Mouse (Mus musculus): ENCODE data around the gene Syngap1. TPM values are rescaled to one million over a fixed set of nuclear protein-coding genes. Genes with fewer than 3 reads are reported as not detected.

The Syngap1 gene
- polyA plus RNA-seq, 1 experiment: 7.3 TPM

DNA sequence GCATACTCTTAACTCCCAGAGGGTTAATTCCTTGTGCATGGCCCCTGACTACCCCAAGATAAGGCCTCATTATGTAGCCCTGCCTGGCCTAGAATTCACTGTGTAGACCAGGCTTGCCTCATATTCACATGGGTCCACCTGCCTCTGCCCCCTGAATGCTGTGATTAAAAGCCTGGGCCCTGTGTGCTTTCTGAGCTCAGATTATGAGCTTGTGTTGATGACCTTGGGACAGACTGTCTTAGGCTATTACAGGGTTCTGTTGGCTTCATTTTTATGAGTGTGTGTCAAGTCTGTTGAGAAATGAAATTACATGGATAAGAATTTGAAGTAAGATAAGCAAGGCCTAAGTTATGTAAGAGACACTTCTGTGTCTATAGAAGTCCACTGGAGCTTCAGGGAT is 49.5 kb downstream of the Syngap1 start:
- no peak for DNase-seq (ENCODE audit: low read depth in 1 of 2, low spot score in 2 of 2)
- TF ChIP-seq POLR2A (IDR thresholded peaks at IDR 0.05; ENCODE audit: low read depth, low read length) (no peak), CTCF (IDR thresholded peaks at IDR 0.05; ENCODE audit: extremely low read depth, insufficient read depth, insufficient read length, insufficient replicate concordance) (no peak)
- no peaks in the 10 kb centered on the region for H3K27me3 ChIP-seq (ENCODE audit: control insufficient read depth, insufficient read depth, low read length)
- H3K36me3 ChIP-seq (ENCODE audit: control insufficient read depth, insufficient read depth, low read length): no peaks in the 10 kb centered on the region
- H3K27ac ChIP-seq (ENCODE audit: insufficient read depth, low read length): no peak overlapping the region
- H3K4me1 ChIP-seq (ENCODE audit: control insufficient read depth, insufficient read depth, insufficient read length): no peaks in the 10 kb centered on the region
- no peak overlapping the region for H3K4me3 ChIP-seq (ENCODE audit: extremely low read depth, insufficient read depth, insufficient read length)

DNA sequence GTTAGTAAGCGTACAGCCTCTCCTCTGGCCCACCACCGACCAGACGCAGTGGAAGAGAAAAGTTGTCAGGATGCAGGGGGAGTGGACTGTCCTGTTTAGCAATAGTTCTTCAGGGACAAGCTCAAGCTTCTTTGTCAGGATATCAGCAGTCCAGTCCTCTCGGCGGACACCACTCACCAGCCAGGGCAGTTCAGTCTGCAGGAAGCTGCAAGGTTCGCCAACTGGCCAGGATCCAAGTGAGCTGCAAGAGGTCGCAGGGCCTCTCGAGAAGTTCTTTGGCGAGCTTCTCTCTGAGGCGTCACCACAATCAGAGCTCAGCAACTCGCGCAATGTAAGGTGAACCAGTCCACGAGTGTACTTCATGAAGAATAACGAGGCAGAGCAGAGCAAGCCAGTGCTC is 53.4 kb downstream of the Syngap1 start:
- 74% methylated on average over 14 of the region's 14 CpGs for WGBS
- H3K36me3 ChIP-seq (ENCODE audit: control insufficient read depth, insufficient read depth, low read length): no peaks in the 10 kb centered on the region
- TF ChIP-seq POLR2A (IDR thresholded peaks at IDR 0.05; ENCODE audit: low read depth, low read length) (no peak), CTCF (IDR thresholded peaks at IDR 0.05; ENCODE audit: extremely low read depth, insufficient read depth, insufficient read length, insufficient replicate concordance) (no peak)
- H3K4me3 ChIP-seq (ENCODE audit: extremely low read depth, insufficient read depth, insufficient read length): no peak overlapping the region
- DNase-seq (ENCODE audit: low read depth in 1 of 2, low spot score in 2 of 2): no peak
- no peak overlapping the region for H3K27ac ChIP-seq (ENCODE audit: insufficient read depth, low read length)
- no peaks in the 10 kb centered on the region for H3K27me3 ChIP-seq (ENCODE audit: control insufficient read depth, insufficient read depth, low read length)
- no peaks in the 10 kb centered on the region for H3K4me1 ChIP-seq (ENCODE audit: control insufficient read depth, insufficient read depth, insufficient read length)

DNA sequence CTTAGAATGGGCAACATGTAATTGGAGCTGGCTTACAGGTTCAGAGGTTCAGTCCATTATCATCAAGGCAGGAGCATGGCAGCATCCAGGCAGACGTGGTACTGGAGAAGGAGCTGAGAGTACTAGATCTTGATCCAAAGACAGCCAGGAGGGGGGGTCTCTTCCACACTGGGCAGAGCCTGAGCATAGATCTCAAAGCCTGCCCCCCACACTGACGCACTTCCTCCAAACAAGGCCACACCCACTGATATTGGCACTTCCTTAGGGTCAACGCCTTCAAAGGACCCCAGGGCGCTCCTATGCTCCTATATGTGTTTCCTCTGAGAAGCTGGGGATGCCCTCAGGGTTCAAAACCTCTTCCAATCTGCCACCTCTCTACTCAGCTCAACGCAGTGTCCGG is 54.0 kb downstream of the Syngap1 start:
- Histone ChIP-seq H3K27me3 (ENCODE audit: control insufficient read depth, insufficient read depth, low read length) (no peaks in the 10 kb centered on the region), H3K36me3 (ENCODE audit: control insufficient read depth, insufficient read depth, low read length) (no peaks in the 10 kb centered on the region), H3K4me3 (ENCODE audit: extremely low read depth, insufficient read depth, insufficient read length) (no peak overlapping the region), H3K27ac (ENCODE audit: insufficient read depth, low read length) (no peak overlapping the region), H3K4me1 (ENCODE audit: control insufficient read depth, insufficient read depth, insufficient read length) (no peaks in the 10 kb centered on the region)
- TF ChIP-seq POLR2A (IDR thresholded peaks at IDR 0.05; ENCODE audit: low read depth, low read length): no peak
- no peak for TF ChIP-seq CTCF (IDR thresholded peaks at IDR 0.05; ENCODE audit: extremely low read depth, insufficient read depth, insufficient read length, insufficient replicate concordance)
- DNase-seq (ENCODE audit: low read depth in 1 of 2, low spot score in 2 of 2): no peak
- 88% methylated on average over 6 of the region's 6 CpGs for WGBS

DNA sequence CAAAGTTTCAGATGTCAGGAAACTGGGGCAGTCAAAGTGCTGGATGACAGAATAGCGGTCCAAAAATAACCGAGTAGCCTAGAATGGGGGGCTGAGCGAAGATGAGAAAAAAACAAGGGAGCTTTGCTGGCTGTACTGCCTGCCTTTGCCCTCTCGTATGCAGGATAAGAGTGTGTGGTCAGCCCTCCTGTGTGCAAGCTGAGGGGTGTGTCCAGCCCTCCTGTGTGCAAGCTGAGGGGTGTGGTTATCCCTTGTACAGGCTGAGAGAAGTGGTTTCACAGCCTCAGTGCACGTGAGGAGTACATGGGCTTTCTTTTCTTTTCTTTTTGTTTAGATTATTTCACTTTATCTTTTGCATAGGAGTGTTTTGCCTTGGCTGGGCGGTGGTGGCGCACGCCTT is 54.5 kb downstream of the Syngap1 start:
- no peak for TF ChIP-seq POLR2A (IDR thresholded peaks at IDR 0.05; ENCODE audit: low read depth, low read length)
- H3K4me1 ChIP-seq (ENCODE audit: control insufficient read depth, insufficient read depth, insufficient read length): no peaks in the 10 kb centered on the region; the same call in 1 of the 2 replicates
- H3K36me3 ChIP-seq (ENCODE audit: control insufficient read depth, insufficient read depth, low read length): no peaks in the 10 kb centered on the region
- H3K4me3 ChIP-seq (ENCODE audit: extremely low read depth, insufficient read depth, insufficient read length): no peak overlapping the region
- DNase-seq (ENCODE audit: low read depth in 1 of 2, low spot score in 2 of 2): no peak
- no peaks in the 10 kb centered on the region for H3K27me3 ChIP-seq (ENCODE audit: control insufficient read depth, insufficient read depth, low read length)
- no peak overlapping the region for H3K27ac ChIP-seq (ENCODE audit: insufficient read depth, low read length)
- WGBS: 73% methylated on average over 8 of the region's 8 CpGs

DNA sequence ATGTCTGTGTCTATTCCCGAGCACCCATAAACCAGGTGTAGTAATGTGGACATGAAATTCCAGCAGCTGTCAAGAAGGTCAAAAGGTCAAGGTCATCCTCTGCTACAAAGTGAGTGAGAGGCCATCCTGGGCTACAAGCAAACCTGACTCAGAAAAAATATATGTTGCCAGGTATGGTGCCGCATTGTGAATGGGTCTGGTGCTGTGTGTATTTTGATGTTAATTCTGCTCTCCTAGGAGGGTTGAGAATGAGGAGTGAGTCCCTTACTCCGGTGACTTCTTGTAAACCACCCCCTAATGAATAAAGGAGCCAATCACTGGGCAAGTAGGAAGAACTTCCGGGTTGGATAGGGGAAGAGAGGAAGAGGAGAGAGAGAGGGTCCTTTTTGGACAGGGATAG is 56.6 kb downstream of the Syngap1 start:
- TF ChIP-seq POLR2A (IDR thresholded peaks at IDR 0.05; ENCODE audit: low read depth, low read length): no peak
- TF ChIP-seq CTCF (IDR thresholded peaks at IDR 0.05; ENCODE audit: extremely low read depth, insufficient read depth, insufficient read length, insufficient replicate concordance): no peak
- Histone ChIP-seq H3K27me3 (ENCODE audit: control insufficient read depth, insufficient read depth, low read length) (no peaks in the 10 kb centered on the region), H3K4me3 (ENCODE audit: extremely low read depth, insufficient read depth, insufficient read length) (no peak overlapping the region), H3K4me1 (ENCODE audit: control insufficient read depth, insufficient read depth, insufficient read length) (no peaks in the 10 kb centered on the region; the same call in 1 of the 2 replicates), H3K36me3 (ENCODE audit: control insufficient read depth, insufficient read depth, low read length) (no peaks in the 10 kb centered on the region), H3K27ac (ENCODE audit: insufficient read depth, low read length) (no peak overlapping the region)
- no peak for DNase-seq (ENCODE audit: low read depth in 1 of 2, low spot score in 2 of 2)
- WGBS: 85% methylated on average over 4 of the region's 4 CpGs

DNA sequence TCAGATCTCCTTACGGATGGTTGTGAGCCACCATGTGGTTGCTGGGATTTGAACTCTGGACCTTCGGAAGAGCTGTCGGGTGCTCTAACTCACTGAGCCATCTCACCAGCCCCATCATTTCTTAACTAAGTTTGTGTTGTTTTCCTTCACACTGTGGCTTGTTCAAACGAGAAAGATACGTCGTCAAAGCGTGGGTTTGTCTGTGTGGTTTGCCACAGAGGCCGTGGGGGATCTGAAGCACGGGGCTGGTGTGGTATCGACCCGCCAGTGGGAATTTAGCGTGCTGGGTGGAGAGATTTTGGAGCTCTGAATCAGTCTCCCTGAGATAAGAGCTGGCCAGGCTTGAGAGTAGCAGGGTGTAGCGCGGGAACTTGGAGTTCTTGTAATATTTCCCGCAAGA is 57.2 kb downstream of the Syngap1 start:
- Histone ChIP-seq H3K4me3 (ENCODE audit: extremely low read depth, insufficient read depth, insufficient read length) (no peak overlapping the region), H3K27ac (ENCODE audit: insufficient read depth, low read length) (no peak overlapping the region), H3K36me3 (ENCODE audit: control insufficient read depth, insufficient read depth, low read length) (no peaks in the 10 kb centered on the region), H3K27me3 (ENCODE audit: control insufficient read depth, insufficient read depth, low read length) (no peaks in the 10 kb centered on the region), H3K4me1 (ENCODE audit: control insufficient read depth, insufficient read depth, insufficient read length) (no peaks in the 10 kb centered on the region; the same call in 1 of the 2 replicates)
- WGBS: 52% methylated on average over 15 of the region's 15 CpGs
- no peak for DNase-seq (ENCODE audit: low read depth in 1 of 2, low spot score in 2 of 2)
- TF ChIP-seq POLR2A (IDR thresholded peaks at IDR 0.05; ENCODE audit: low read depth, low read length) (no peak), CTCF (IDR thresholded peaks at IDR 0.05; ENCODE audit: extremely low read depth, insufficient read depth, insufficient read length, insufficient replicate concordance) (no peak)

DNA sequence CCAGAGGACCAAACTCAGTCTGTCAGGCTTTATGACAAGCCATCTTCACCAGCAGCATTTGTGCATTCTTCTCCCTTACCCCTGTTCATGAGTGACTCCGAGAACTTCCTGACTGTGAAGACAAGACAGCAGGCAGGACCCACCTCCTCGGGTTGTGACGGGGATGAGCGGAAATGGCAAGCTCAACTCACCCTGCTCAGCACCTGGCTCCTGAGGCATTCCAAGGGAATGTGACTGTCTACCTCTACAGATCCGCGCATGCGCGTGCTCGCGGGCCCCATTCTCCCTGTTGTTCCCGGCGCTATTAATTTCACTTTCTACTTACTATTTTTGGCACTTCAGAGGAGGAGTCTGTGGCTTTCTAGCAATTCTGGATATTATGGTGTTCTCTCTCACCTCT is 58.9 kb downstream of the Syngap1 start:
- no peak for DNase-seq (ENCODE audit: low read depth in 1 of 2, low spot score in 2 of 2)
- no peak overlapping the region for H3K27ac ChIP-seq (ENCODE audit: insufficient read depth, low read length)
- TF ChIP-seq CTCF (IDR thresholded peaks at IDR 0.05; ENCODE audit: extremely low read depth, insufficient read depth, insufficient read length, insufficient replicate concordance) (no peak), POLR2A (IDR thresholded peaks at IDR 0.05; ENCODE audit: low read depth, low read length) (no peak)
- no peaks in the 10 kb centered on the region for H3K36me3 ChIP-seq (ENCODE audit: control insufficient read depth, insufficient read depth, low read length)
- H3K27me3 ChIP-seq (ENCODE audit: control insufficient read depth, insufficient read depth, low read length): no peaks in the 10 kb centered on the region
- WGBS: 41% methylated on average over 12 of the region's 12 CpGs
- H3K4me3 ChIP-seq (ENCODE audit: extremely low read depth, insufficient read depth, insufficient read length): peak overlapping the region; percentile 29; the same call in 1 of the 2 replicates
- H3K4me1 ChIP-seq (ENCODE audit: control insufficient read depth, insufficient read depth, insufficient read length): no peaks in the 10 kb centered on the region; the same call in 1 of the 2 replicates
